Mouse (Mus musculus) heart, postnatal 10 days (tissue): ENCODE results near the gene Gimap1. TPM values are rescaled to one million over a fixed set of nuclear protein-coding genes. Genes with fewer than 3 reads are reported as not detected.

Source experiments
- DNase-seq, 2 experiments: peaks; one replicate each; pipeline ENCODE4 v3.0.0; 2021
- intact Hi-C: fragments of 180-260 bp; cut with DNase I; formaldehyde crosslinking; loops from one replicate; pipeline ENCODE4 v1.15.1; 2025
- total RNA-seq, 2 experiments: library from RNA; stranded (reverse); gene quantifications; 2 replicates each; pipeline ENCODE4 v1.2.3; 2021

The Gimap1 gene
- total RNA-seq = 10 to 100 TPM; 19.1 to 20.3 TPM

DNA sequence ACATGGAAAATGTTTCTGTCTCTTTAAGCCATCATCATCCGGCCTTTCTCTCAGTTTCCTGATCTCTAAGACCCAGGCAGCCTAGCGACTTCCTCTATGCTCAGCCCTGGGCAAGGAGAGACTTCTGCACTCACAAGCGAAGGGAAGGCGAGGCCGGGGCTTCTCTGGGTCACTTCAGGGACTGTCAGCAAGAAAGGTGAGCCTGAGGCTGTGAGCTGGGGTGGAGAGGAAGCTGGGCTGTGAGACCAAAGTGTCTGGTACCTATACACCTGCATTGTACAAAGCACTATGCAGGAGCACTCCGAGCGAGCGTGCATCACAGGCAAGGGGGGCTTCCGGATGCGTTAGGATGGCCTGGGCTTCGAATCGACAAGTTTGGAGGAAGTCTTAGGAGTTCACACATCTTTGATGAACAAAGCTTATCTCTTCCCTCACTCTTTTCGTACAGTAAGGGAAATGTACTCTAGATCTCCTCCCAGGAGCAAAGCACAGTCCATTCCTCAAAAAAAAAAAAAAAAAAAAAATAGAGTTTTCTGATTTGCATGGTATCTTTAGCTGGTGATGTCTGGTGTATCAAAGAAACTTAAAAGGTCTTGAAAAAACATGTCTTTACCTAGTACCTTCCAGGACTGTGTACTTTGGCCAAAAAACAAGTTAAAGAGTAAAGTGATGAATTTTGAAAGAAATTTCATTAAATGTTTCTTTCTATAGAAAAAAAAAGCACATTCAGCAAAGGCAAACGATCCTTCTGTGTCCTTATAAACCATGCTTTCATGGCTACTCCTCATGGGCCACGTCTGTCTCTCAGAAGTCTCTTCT is at the start of gene Gimap1:
Gene Gimap1 (plus strand): TSS at position 94 of the 819 bp plus-strand sequence.
- peak; percentile 62 to 66 for DNase-seq
- intact Hi-C loops = no loop called here

- no peak for DNase-seq
- intact Hi-C loops = no loop called here
Observed at GRCm38 (mm10) chr6:48689320-48689719, 49.5 kb upstream of the Gimap1 start.

DNA sequence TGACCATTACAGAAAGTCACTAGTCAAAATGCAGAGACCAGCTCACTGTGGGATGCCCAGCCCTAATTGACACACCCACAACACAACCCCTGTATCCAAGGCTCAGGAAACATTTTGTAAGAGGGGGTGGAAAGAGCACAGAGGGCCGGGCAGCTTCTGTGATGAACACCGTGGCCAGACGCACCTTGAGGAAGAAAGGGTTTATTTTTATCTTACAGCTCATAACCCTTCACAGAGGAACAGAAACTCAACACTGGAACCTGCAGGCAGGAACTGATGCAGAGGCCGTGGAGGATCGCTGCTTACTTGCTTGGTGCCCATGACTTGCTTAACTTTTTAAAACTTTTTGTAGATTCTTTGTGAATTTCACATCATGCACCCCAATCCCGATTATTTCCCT is 45.9 kb upstream of the Gimap1 start:
- intact Hi-C loops = no loop called here
- DNase-seq = no peak

DNA sequence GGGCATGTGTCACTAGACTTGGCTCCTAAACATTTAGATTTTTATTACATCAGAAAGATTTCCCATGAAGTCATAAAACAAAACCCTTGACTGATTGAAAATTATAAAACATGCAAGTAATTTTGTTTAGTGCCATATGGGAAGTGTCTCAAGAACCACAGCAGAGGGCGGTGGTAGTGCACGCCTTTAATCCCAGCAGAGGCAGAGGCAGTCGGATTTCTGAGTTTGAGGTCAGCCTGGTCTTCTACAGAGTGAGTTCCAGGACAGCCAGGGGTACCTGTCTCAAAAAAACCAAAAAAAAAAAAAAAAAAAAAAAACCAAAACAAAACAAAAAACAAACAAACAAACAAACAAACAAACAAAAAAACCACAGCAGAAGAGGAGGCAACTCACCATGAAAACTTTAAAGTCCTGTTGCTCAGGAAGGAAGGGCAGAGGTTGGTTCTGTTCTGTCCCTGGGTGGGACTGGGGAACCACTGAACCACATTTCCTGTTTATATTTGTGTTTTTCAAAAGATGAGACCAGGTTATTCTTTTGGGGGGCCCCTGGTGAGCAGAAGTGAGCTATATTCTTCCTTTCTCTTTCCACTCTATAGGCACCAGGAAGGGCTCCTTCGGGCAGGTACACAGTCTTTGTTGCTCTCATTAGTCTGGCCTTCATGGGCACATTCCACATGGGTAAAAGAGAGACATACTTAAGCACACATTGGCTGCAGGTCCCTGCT is 41.9 kb upstream of the Gimap1 start:
- intact Hi-C loops = loop anchor here (1.0 kb wide), 1 partner anchor 11 kb away; no protein-coding TSS in a partner anchor

GRCm38 (mm10) chr6:48697555-48697930 is 41.3 kb upstream of the Gimap1 start:
- intact Hi-C loops = loop anchor here (1.0 kb wide), 1 partner anchor 11 kb away; no protein-coding TSS in a partner anchor
- DNase-seq = no peak

More for the DNA sequence above, 41.9 kb upstream of the Gimap1 start:
- no peak for DNase-seq

GRCm38 (mm10) chr6:48698066-48698856 is 40.6 kb upstream of the Gimap1 start:
- no peak for DNase-seq
- intact Hi-C loops = no loop called here

DNA sequence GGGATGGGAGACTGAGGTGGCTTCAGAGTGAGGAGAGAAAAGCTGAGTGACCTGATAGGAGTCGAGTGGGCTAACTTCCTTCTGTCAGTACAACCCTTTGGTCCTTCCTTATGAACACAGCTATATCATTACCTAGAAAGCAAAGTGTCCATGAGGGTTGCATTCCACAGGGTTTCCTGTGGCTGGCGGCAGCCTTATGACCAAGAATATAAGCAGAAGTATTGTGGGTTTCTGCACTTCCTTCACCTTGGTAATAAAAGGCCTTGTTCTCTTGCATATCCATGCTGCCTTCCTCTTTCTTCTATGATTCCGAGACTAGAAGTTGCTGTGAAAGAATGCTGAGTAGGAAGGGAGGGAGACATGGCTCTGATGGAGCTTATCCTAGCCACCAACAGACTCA is 40.0 kb upstream of the Gimap1 start:
- intact Hi-C loops = no loop called here
- DNase-seq = no peak

DNA sequence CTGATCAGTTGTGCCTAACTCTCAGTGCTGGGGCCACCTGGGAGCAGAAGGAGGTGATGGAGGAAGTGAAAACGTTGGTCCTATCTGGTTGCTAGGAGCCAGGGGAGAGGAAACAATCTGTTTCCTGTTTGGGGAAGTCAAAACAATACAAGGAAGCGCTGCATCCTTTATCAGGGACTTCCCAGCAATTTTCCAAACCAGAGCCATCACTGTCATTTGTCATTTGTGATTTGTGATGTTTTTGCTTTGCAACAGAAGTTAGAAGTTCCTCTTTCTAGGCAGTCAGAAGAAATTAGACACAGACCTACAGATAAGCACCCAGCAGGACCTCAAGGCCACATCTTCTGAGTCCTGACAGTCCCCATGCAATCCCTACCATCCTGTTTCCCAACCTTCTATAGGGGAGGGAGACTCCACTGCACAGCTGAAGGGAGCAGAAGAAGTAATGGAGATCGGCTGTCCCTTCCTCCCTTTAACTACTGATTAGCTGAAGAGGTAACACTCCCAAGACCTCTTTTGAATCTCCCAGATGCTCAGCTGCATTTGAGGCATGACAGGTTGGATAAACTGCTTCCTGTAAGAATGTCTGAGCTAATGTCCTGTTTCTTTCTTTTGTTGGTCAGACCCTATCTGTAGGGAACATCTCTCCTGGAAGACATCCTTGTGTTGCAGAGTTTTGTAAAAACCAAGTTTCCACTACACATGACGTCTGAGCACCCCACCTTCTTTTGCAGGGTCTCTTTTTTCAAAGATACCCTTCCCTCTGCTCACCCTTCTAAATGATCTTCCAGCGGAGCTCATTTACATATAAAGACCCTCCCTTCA is 38.4 kb upstream of the Gimap1 start:
- intact Hi-C loops = no loop called here
- peak; percentile 56 to 60 for DNase-seq

- intact Hi-C loops = no loop called here
- no peak for DNase-seq
Observed at GRCm38 (mm10) chr6:48702146-48702545, 36.7 kb upstream of the Gimap1 start.

- intact Hi-C loops = no loop called here
- no peak for DNase-seq
Observed at GRCm38 (mm10) chr6:48702601-48703000, 36.3 kb upstream of the Gimap1 start.

DNA sequence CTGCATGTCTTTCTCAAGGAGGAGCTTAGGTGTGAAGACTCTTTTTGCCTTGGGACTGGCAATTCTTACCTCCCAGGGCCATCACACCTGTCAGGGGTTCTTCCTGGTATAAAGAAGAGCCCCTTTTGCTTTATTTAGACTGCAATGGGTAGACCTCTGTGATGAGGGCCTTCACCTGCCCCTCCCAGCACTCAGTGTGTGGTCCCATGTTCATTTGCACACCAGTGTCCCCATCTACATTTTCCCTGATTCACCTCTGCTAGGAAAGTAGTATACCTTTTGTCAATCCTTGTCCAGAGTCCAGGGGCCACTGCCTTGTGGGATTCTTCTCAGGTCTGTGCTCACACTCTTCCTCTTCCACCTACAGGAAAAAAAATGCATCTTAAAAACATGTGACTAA is 34.7 kb upstream of the Gimap1 start:
- DNase-seq = no peak
- intact Hi-C loops = no loop called here

- intact Hi-C loops = loop anchor here (2.0 kb wide), 2 partner anchors 41 to 59 kb away; partner anchors contain the start of genes Gimap5 and Gimap8
- DNase-seq = no peak
Observed at GRCm38 (mm10) chr6:48706130-48706529, 32.7 kb upstream of the Gimap1 start.

- intact Hi-C loops = no loop called here
- DNase-seq = no peak
Observed at GRCm38 (mm10) chr6:48718455-48718854, 20.4 kb upstream of the Gimap1 start, which contains the start of the genes Gm28053 and Gimap7. Gene Gm28053, plus strand, starts transcription at chr6:48718607. Gene Gimap7, plus strand, starts transcription at chr6:48718621.

DNA sequence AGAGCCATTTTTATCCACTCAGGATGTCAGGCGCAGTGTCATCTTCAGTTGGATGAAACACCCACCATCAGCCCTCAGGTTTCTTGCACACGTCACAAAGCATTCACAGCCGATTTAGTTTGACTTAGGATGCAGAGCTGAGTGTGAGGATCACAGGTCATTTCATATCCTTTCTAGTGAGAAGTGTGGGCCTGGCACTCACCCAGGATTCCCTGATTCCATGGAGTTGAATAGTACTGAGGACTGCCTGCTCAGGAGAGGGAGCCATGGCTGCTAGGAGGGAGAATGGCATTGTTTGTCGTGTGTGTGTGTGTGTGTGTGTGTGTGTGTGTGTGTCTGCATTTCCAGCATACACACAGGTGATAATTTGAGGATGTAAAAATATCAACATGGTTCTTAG is 18.5 kb upstream of the Gimap1 start:
- intact Hi-C loops = no loop called here
- DNase-seq = no peak

DNA sequence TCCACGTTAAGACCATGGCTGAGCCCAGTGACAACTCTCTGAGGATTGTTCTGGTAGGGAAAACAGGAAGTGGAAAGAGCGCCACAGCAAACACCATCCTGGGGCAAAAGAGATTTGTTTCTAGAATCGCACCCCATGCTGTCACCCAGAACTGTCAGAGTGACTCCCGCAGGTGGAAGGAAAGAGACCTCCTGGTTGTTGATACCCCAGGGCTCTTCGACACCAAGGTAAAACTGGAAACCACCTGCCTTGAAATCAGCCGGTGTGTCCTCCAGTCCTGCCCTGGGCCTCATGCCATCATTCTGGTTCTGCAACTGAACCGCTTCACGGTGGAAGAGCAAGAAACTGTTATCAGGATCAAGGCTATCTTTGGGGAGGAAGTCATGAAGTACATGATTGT is 15.4 kb upstream of the Gimap1 start:
- intact Hi-C loops = no loop called here
- no peak for DNase-seq

DNA sequence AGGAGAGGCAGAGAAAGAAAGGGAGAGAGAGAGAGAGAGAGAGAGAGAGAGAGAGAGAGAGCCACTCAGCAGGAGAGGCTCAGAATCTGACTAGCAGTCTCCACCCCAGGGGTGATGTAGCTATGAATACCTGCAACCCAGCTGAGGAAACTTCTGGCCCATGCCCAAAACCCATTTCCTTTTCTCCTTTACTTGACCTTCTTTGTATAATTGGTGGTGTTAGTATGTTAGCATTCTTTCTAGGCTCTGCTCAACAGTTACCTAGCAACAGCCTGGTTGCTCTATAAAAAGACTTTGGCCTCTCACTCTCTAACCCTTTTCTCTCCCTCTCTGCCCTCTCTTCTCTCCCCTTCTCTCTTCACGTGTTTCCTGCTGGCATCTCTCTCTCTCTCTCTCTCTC is 13.4 kb upstream of the Gimap1 start:
- intact Hi-C loops = no loop called here
- DNase-seq = peak; percentile 86 to 88

DNA sequence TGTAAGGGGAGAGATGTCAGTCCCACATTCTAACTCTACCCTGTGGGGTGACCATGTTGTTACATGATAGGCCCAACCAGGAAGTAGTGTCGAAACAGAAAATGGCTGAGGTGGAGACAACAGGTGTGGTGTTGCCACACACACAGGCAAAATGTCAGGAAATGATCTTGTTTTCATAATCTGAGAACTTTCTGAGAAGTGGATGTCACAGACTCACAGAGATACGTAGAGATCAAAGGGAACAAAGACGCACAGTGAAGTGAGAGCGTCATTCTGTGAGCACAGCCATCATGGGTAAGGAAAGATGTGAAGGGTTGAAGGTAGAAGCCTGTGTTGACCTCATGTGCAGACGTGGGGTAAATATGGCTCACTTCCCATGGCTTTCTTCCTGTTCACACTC is 11.1 kb upstream of the Gimap1 start:
- intact Hi-C loops = no loop called here
- DNase-seq = no peak

GRCm38 (mm10) chr6:48732864-48733304 is 6.0 kb upstream of the Gimap1 start:
- intact Hi-C loops = no loop called here
- peak in 1 of 2 experiments; percentile 8 for DNase-seq

- DNase-seq = no peak
- intact Hi-C loops = no loop called here
Observed at GRCm38 (mm10) chr6:48733660-48734059, 5.2 kb upstream of the Gimap1 start.

GRCm38 (mm10) chr6:48737053-48737452 is 1.8 kb upstream of the Gimap1 start:
- intact Hi-C loops = no loop called here
- no peak for DNase-seq
